Mouse (Mus musculus) heart, adult 2 months (tissue): Measurements from ENCODE around the gene Krtap12-1.
"Not testable (repeated sequence)": the region's sequence is repeated elsewhere in the genome, so short reads cannot be mapped to it uniquely, and the experiment has no call there.

Experiments
- CTCF ChIP-seq: fragments of 200-600 bp; IDR thresholded peaks from 2 replicates; pipeline ENCODE4 v1.8.1; 2022; ENCODE audit warnings: antibody characterized with exemption, mild to moderate bottlenecking, moderate library complexity
- EP300 ChIP-seq: fragments of 200-500 bp; IDR thresholded peaks from 2 replicates; pipeline ENCODE4 v1.6.1; 2011; ENCODE audit warnings: low read depth, low read length, control low read depth; ENCODE audit not compliant: insufficient read depth
- POLR2A ChIP-seq: fragments of 200-500 bp; IDR thresholded peaks from 2 replicates; pipeline ENCODE4 v1.6.1; 2011; ENCODE audit warnings: mild to moderate bottlenecking, low read depth, low read length, control low read depth; ENCODE audit not compliant: insufficient read depth

GRCm38 (mm10) chr10:77750686-77751085, 30.3 kb downstream of the Krtap12-1 start:
- TF ChIP-seq CTCF, POLR2A, EP300: not testable (repeated sequence)
